Mouse (Mus musculus): ENCODE data around the gene Il34. TPM values are rescaled to one million over a fixed set of nuclear protein-coding genes. Genes with fewer than 3 reads are reported as not detected.

The Il34 gene
- polyA plus RNA-seq, 1 experiment from 2014 or later: 2.4 TPM

GRCm38 (mm10) chr8:110811116-110811515 lies 5.4 kb upstream of the Il34 start:
- no peak for TF ChIP-seq CTCF (IDR thresholded peaks at IDR 0.05; ENCODE audit: low read depth)
- Histone ChIP-seq H3K4me3 (ENCODE audit: low read depth, low read length) (no peak overlapping the region), H3K4me2 (no peak overlapping the region), H3K4me1 (ENCODE audit: insufficient read depth) (0 out of 2 replicates have a peak, but pooled peaks cover 3% of the 10 kb centered on the region), H3K9ac (no peak overlapping the region), H3K9me3 (ENCODE audit: low read depth, low read length) (no peaks in the 10 kb centered on the region), H3K36me3 (ENCODE audit: insufficient read depth) (peaks cover 74% of the 10 kb centered on the region), H3K27me3 (ENCODE audit: insufficient read depth, low read length) (no peaks in the 10 kb centered on the region), H3K27ac (ENCODE audit: low read depth) (no peak overlapping the region)
- ATAC-seq (ENCODE audit: insufficient read depth) (no peak), DNase-seq (no peak)
- WGBS: 91% methylated on average over 3 of the region's 3 CpGs

- TF ChIP-seq CTCF (IDR thresholded peaks at IDR 0.05; ENCODE audit: low read depth): no peak
- H3K27ac ChIP-seq (ENCODE audit: low read depth): no peak overlapping the region
- H3K27me3 ChIP-seq (ENCODE audit: insufficient read depth, low read length): no peaks in the 10 kb centered on the region
- WGBS: 84% methylated on average over 7 of the region's 7 CpGs
- peaks cover 69% of the 10 kb centered on the region for H3K36me3 ChIP-seq (ENCODE audit: insufficient read depth)
- ATAC-seq (ENCODE audit: insufficient read depth): no peak
- H3K4me1 ChIP-seq (ENCODE audit: insufficient read depth): 0 out of 2 replicates have a peak, but pooled peaks cover 3% of the 10 kb centered on the region
- no peak overlapping the region for H3K4me2 ChIP-seq
- H3K4me3 ChIP-seq (ENCODE audit: low read depth, low read length): no peak overlapping the region
- H3K9me3 ChIP-seq (ENCODE audit: low read depth, low read length): no peaks in the 10 kb centered on the region
- DNase-seq: no peak
- no peak overlapping the region for H3K9ac ChIP-seq
Observed at GRCm38 (mm10) chr8:110810481-110811065, 4.8 kb upstream of the Il34 start.

- Histone ChIP-seq H3K9me3 (ENCODE audit: low read depth, low read length) (no peaks in the 10 kb centered on the region), H3K4me1 (ENCODE audit: insufficient read depth) (0 out of 2 replicates have a peak, but pooled peaks cover 3% of the 10 kb centered on the region), H3K27me3 (ENCODE audit: insufficient read depth, low read length) (no peaks in the 10 kb centered on the region), H3K36me3 (ENCODE audit: insufficient read depth) (peaks cover 61% of the 10 kb centered on the region), H3K9ac (no peak overlapping the region), H3K27ac (ENCODE audit: low read depth) (no peak overlapping the region), H3K4me2 (no peak overlapping the region), H3K4me3 (ENCODE audit: low read depth, low read length) (no peak overlapping the region)
- DNase-seq (peak; percentile 60), ATAC-seq (ENCODE audit: insufficient read depth) (0 out of 2 replicates have a peak, but pooled peaks have one; percentile 32)
- no peak for TF ChIP-seq CTCF (IDR thresholded peaks at IDR 0.05; ENCODE audit: low read depth)
- 28% methylated on average over 2 of the region's 2 CpGs for WGBS
Observed at GRCm38 (mm10) chr8:110809831-110810230, 4.1 kb upstream of the Il34 start.

- no peaks in the 10 kb centered on the region for H3K27me3 ChIP-seq (ENCODE audit: insufficient read depth, low read length)
- DNase-seq: peak; percentile 85
- H3K36me3 ChIP-seq (ENCODE audit: insufficient read depth): peaks cover 51% of the 10 kb centered on the region
- no peak overlapping the region for H3K9ac ChIP-seq
- no peak for TF ChIP-seq CTCF (IDR thresholded peaks at IDR 0.05; ENCODE audit: low read depth)
- H3K9me3 ChIP-seq (ENCODE audit: low read depth, low read length): no peaks in the 10 kb centered on the region
- 0 out of 2 replicates have a peak, but pooled peaks cover 3% of the 10 kb centered on the region for H3K4me1 ChIP-seq (ENCODE audit: insufficient read depth)
- H3K4me3 ChIP-seq (ENCODE audit: low read depth, low read length): no peak overlapping the region
- WGBS: 45% methylated on average over 13 of the region's 13 CpGs
- H3K27ac ChIP-seq (ENCODE audit: low read depth): peak overlapping the region; percentile 39; the same call in 1 of the 2 replicates
- H3K4me2 ChIP-seq: no peak overlapping the region
- peak; percentile 74 for ATAC-seq (ENCODE audit: insufficient read depth)
Observed at GRCm38 (mm10) chr8:110808495-110809472, 3.1 kb upstream of the Il34 start.

GRCm38 (mm10) chr8:110806146-110806545 lies 422 bp upstream of the Il34 start:
- no peak for TF ChIP-seq CTCF (IDR thresholded peaks at IDR 0.05; ENCODE audit: low read depth)
- no peak for ATAC-seq (ENCODE audit: insufficient read depth)
- no peak overlapping the region for H3K4me2 ChIP-seq
- 0 out of 2 replicates have a peak, but pooled peaks cover 3% of the 10 kb centered on the region for H3K4me1 ChIP-seq (ENCODE audit: insufficient read depth)
- H3K9ac ChIP-seq: no peak overlapping the region
- no peak overlapping the region for H3K27ac ChIP-seq (ENCODE audit: low read depth)
- no peaks in the 10 kb centered on the region for H3K27me3 ChIP-seq (ENCODE audit: insufficient read depth, low read length)
- no peaks in the 10 kb centered on the region for H3K9me3 ChIP-seq (ENCODE audit: low read depth, low read length)
- no peak for DNase-seq
- peaks cover 24% of the 10 kb centered on the region for H3K36me3 ChIP-seq (ENCODE audit: insufficient read depth)
- WGBS: 69% methylated on average over 1 of the region's 1 CpGs
- H3K4me3 ChIP-seq (ENCODE audit: low read depth, low read length): no peak overlapping the region

- H3K9ac ChIP-seq: no peak overlapping the region
- no peaks in the 10 kb centered on the region for H3K9me3 ChIP-seq (ENCODE audit: low read depth, low read length)
- DNase-seq: peak; percentile 32
- ATAC-seq (ENCODE audit: insufficient read depth): no peak
- 54% methylated on average over 3 of the region's 3 CpGs for WGBS
- 0 out of 2 replicates have a peak overlapping the region, but pooled peaks have one; percentile 59 for H3K27ac ChIP-seq (ENCODE audit: low read depth)
- 0 out of 2 replicates have a peak, but pooled peaks cover 3% of the 10 kb centered on the region for H3K4me1 ChIP-seq (ENCODE audit: insufficient read depth)
- peaks cover 13% of the 10 kb centered on the region for H3K36me3 ChIP-seq (ENCODE audit: insufficient read depth)
- no peak overlapping the region for H3K4me3 ChIP-seq (ENCODE audit: low read depth, low read length)
- H3K4me2 ChIP-seq: peak overlapping the region; percentile 43; the same call in 1 of the 2 replicates
- no peak for TF ChIP-seq CTCF (IDR thresholded peaks at IDR 0.05; ENCODE audit: low read depth)
- H3K27me3 ChIP-seq (ENCODE audit: insufficient read depth, low read length): no peaks in the 10 kb centered on the region
Observed at GRCm38 (mm10) chr8:110804825-110805514, 754 bp downstream of the Il34 start.
